12 mouse cellular contexts compared by ENCODE assay signal in the genomic region with DNA sequence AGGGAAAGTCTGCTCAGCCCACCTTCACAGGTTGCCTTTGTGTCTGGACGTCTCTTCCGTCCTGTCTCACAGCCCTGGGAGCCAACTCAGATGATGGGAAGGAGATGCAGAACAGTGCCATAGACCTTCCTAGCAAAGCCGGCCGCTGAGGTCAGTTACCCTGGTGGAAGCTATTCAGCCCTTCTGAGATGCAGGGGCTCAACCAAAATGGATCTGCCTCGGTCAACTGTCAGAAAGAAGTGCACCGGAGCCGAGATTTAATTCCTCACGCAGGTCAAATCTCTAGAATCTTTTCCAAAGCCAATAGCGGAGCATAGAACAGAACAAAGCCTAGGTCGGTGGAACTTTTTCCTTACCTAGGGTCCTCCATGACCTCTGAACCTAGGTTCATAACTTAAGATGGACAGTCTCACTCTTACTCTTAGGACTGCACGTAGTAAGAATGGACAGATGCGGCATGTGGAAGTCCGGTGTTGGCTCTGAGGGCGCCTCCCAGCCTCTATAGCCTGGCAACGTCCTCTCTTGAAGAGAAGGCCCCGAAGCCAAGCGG. TPM values are rescaled to one million over a fixed set of nuclear protein-coding genes. Genes with fewer than 3 reads are reported as not detected.
DNase-seq lines count a peak whose midpoint lies in the region; ATAC-seq and TF ChIP-seq lines count a peak whose summit lies in the region.
"Had no signal": no experiment of that assay in that cellular context is flagged by ENCODE, and none has a peak within 500 bp of the region (broad histone marks: within the 10 kb centered on the region; RNA-seq: fewer than 3 reads in every experiment).

No protein-coding gene starts in this region.

- H3K9ac ChIP-seq in hindbrain, embryonic 12.5 days, result no peak overlapping the region
- H3K9ac ChIP-seq in embryonic facial prominence, embryonic 13.5 days, result no peak overlapping the region
- no peak overlapping the region for H3K9ac ChIP-seq in intestine, postnatal 0 days (ENCODE audit: low read depth, low read length)
- no peak overlapping the region for H3K9ac ChIP-seq in neural tube, embryonic 13.5 days

- no peak for ATAC-seq in hindbrain, embryonic 12.5 days (ENCODE audit: low FRiP score)
- no peak for ATAC-seq in embryonic facial prominence, embryonic 13.5 days (ENCODE audit: insufficient number of reproducible peaks, insufficient read depth, low FRiP score, low TSS enrichment, low read depth)
- no peak for ATAC-seq in intestine, postnatal 0 days
- no peak for ATAC-seq in neural tube, embryonic 13.5 days (ENCODE audit: low read depth)

- no peak overlapping the region for H3K4me3 ChIP-seq in hindbrain, embryonic 12.5 days
- no peak overlapping the region for H3K4me3 ChIP-seq in hindbrain, embryonic 10.5 days
- H3K4me3 ChIP-seq in embryonic facial prominence, embryonic 13.5 days, result 0 out of 2 replicates have a peak overlapping the region, but pooled peaks have one; percentile 1
- no peak overlapping the region for H3K4me3 ChIP-seq in intestine, postnatal 0 days (ENCODE audit: low read depth, low read length)
- no peak overlapping the region for H3K4me3 ChIP-seq in neural tube, embryonic 13.5 days

- WGBS in hindbrain, embryonic 12.5 days, result under 1% methylated on average over 17 of the region's 17 CpGs
- WGBS in hindbrain, embryonic 10.5 days, result under 1% methylated on average over 17 of the region's 17 CpGs
- under 1% methylated on average over 17 of the region's 17 CpGs for WGBS in embryonic facial prominence, embryonic 13.5 days
- 11% methylated on average over 17 of the region's 17 CpGs for WGBS in intestine, postnatal 0 days
- WGBS in neural tube, embryonic 13.5 days, result under 1% methylated on average over 17 of the region's 17 CpGs

- peak overlapping the region; percentile 13; the same call in 1 of the 2 replicates for H3K4me2 ChIP-seq in hindbrain, embryonic 12.5 days (replicated peaks)
- H3K4me2 ChIP-seq in embryonic facial prominence, embryonic 13.5 days, result peak overlapping the region; percentile 9; the same call in 1 of the 2 replicates
- peak overlapping the region; percentile 49 for H3K4me2 ChIP-seq in intestine, postnatal 0 days (replicated peaks; ENCODE audit: low read depth)
- H3K4me2 ChIP-seq in neural tube, embryonic 13.5 days, result 0 out of 2 replicates have a peak overlapping the region, but pooled peaks have one; percentile 4

- no peaks in the 10 kb centered on the region for H3K36me3 ChIP-seq in hindbrain, embryonic 12.5 days
- no peaks in the 10 kb centered on the region for H3K36me3 ChIP-seq in hindbrain, embryonic 10.5 days
- no peaks in the 10 kb centered on the region for H3K36me3 ChIP-seq in embryonic facial prominence, embryonic 13.5 days
- H3K36me3 ChIP-seq in intestine, postnatal 0 days (ENCODE audit: control insufficient read depth, insufficient read depth), result no peaks in the 10 kb centered on the region
- no peaks in the 10 kb centered on the region for H3K36me3 ChIP-seq in neural tube, embryonic 13.5 days

- no peak for DNase-seq in hindbrain, embryonic 10.5 days (ENCODE audit: low spot score)
- no peak for DNase-seq in cerebellum, adult 8-10 months
- no peak for DNase-seq in adrenal gland, adult 18-20 months (ENCODE audit: low spot score in 2 of 2)
- DNase-seq: cerebellum, adult 18-20 months; lung, adult 2 months; thymus, postnatal 4 days had no signal

- H3K9me3 ChIP-seq in hindbrain, embryonic 12.5 days (replicated peaks), result no peaks in the 10 kb centered on the region
- no peaks in the 10 kb centered on the region for H3K9me3 ChIP-seq in hindbrain, embryonic 10.5 days
- no peaks in the 10 kb centered on the region for H3K9me3 ChIP-seq in embryonic facial prominence, embryonic 13.5 days
- H3K9me3 ChIP-seq in intestine, postnatal 0 days (ENCODE audit: control insufficient read depth), result no peaks in the 10 kb centered on the region
- H3K9me3 ChIP-seq in neural tube, embryonic 13.5 days, result no peaks in the 10 kb centered on the region

- TF ChIP-seq CTCF in intestine, postnatal 0 days (IDR thresholded peaks at IDR 0.05; ENCODE audit: low read depth), result no peak

- H3K4me1 ChIP-seq in hindbrain, embryonic 12.5 days, result 0 out of 2 replicates have a peak, but pooled peaks cover 4% of the 10 kb centered on the region
- 0 out of 2 replicates have a peak, but pooled peaks cover 3% of the 10 kb centered on the region for H3K4me1 ChIP-seq in hindbrain, embryonic 10.5 days (replicated peaks)
- H3K4me1 ChIP-seq in embryonic facial prominence, embryonic 13.5 days, result peaks cover 3% of the 10 kb centered on the region; the same call in 1 of the 2 replicates
- no peaks in the 10 kb centered on the region for H3K4me1 ChIP-seq in intestine, postnatal 0 days (replicated peaks; ENCODE audit: control insufficient read depth, insufficient read depth, low read length)
- H3K4me1 ChIP-seq in neural tube, embryonic 13.5 days (replicated peaks), result no peaks in the 10 kb centered on the region

- peaks cover 98% of the 10 kb centered on the region for H3K27me3 ChIP-seq in hindbrain, embryonic 12.5 days
- peaks cover 100% of the 10 kb centered on the region for H3K27me3 ChIP-seq in hindbrain, embryonic 10.5 days (ENCODE audit: insufficient read depth, poor library complexity, severe bottlenecking)
- H3K27me3 ChIP-seq in embryonic facial prominence, embryonic 13.5 days, result peaks cover 98% of the 10 kb centered on the region
- H3K27me3 ChIP-seq in intestine, postnatal 0 days (replicated peaks; ENCODE audit: control insufficient read depth, insufficient read depth, low read length), result peaks cover 59% of the 10 kb centered on the region
- peaks cover 99% of the 10 kb centered on the region for H3K27me3 ChIP-seq in neural tube, embryonic 13.5 days

- H3K27ac ChIP-seq in hindbrain, embryonic 12.5 days, result no peak overlapping the region
- no peak overlapping the region for H3K27ac ChIP-seq in hindbrain, embryonic 10.5 days
- no peak overlapping the region for H3K27ac ChIP-seq in embryonic facial prominence, embryonic 13.5 days
- no peak overlapping the region for H3K27ac ChIP-seq in intestine, postnatal 0 days (ENCODE audit: low read depth, low read length)
- H3K27ac ChIP-seq in neural tube, embryonic 13.5 days (replicated peaks), result no peak overlapping the region

RNA-seq across cellular contexts. Expression of a gene that starts 10.0 kb away (rescaled TPM):
- 2.4 and 5.6 TPM in 2 replicates for polyA plus RNA-seq in hindbrain, embryonic 12.5 days (2016; fragmentation: Nextera tagmentation; extraction: Ambion mirVana)
- 0.27 and 0.46 TPM in 2 replicates for polyA plus RNA-seq in hindbrain, embryonic 10.5 days (2016; fragmentation: Nextera tagmentation; extraction: Ambion mirVana)
- 0.35 TPM in 1 of 2 replicates, not detected in the other for polyA plus RNA-seq in embryonic facial prominence, embryonic 13.5 days (2015; fragmentation: Nextera tagmentation; extraction: Ambion mirVana)
- polyA plus RNA-seq in intestine, postnatal 0 days (2015; fragmentation: Nextera tagmentation; extraction: Ambion mirVana), result 0.89 and 1.4 TPM in 2 replicates
- polyA plus RNA-seq in neural tube, embryonic 13.5 days (2015; fragmentation: Nextera tagmentation; extraction: Ambion mirVana), result 0.22 and 1.2 TPM in 2 replicates
- total RNA-seq in adrenal gland, adult 18-20 months (2021), result under 1 TPM in 1 of 2 experiments, not detected in 1; 0.17 TPM
- total RNA-seq: neutrophil, adult 5-6 weeks had no signal
- polyA plus RNA-seq: gonadal fat pad, adult 2 months; lung, adult 2 months had no signal

RNA-seq across cellular contexts. Expression of a gene that starts 46.3 kb away (rescaled TPM):
- 85.1 and 87.1 TPM in 2 replicates for polyA plus RNA-seq in hindbrain, embryonic 12.5 days (2016; fragmentation: Nextera tagmentation; extraction: Ambion mirVana)
- polyA plus RNA-seq in hindbrain, embryonic 10.5 days (2016; fragmentation: Nextera tagmentation; extraction: Ambion mirVana), result 71.8 and 74.8 TPM in 2 replicates
- polyA plus RNA-seq in embryonic facial prominence, embryonic 13.5 days (2015; fragmentation: Nextera tagmentation; extraction: Ambion mirVana), result 74.9 and 79.1 TPM in 2 replicates
- polyA plus RNA-seq in intestine, postnatal 0 days (2015; fragmentation: Nextera tagmentation; extraction: Ambion mirVana), result 40.8 and 43.4 TPM in 2 replicates
- polyA plus RNA-seq in neural tube, embryonic 13.5 days (2015; fragmentation: Nextera tagmentation; extraction: Ambion mirVana), result 68.3 and 69.3 TPM in 2 replicates
- 10 to 100 TPM; 50.6 to 53.8 TPM for total RNA-seq in adrenal gland, adult 18-20 months (2021)
